Mouse (Mus musculus): ENCODE measurements around the gene Arid1a. TPM values are rescaled to one million over a fixed set of nuclear protein-coding genes. Genes with fewer than 3 reads are reported as not detected.

The Arid1a gene
- polyA plus RNA-seq, 1 experiment from 2014 or later = 40.5 TPM

- WGBS = 66% methylated on average over 8 of the region's 8 CpGs
- Histone ChIP-seq H3K36me3 (ENCODE audit: control insufficient read depth, insufficient read depth, low read length) (peaks cover 11% of the 10 kb centered on the region), H3K4me1 (replicated peaks; ENCODE audit: control insufficient read depth, insufficient read depth, low read length) (peaks cover 38% of the 10 kb centered on the region), H3K9me3 (ENCODE audit: control insufficient read depth, low read length) (no peaks in the 10 kb centered on the region), H3K4me3 (ENCODE audit: low read depth, low read length) (no peak overlapping the region), H3K27me3 (replicated peaks; ENCODE audit: control insufficient read depth, insufficient read depth, low read length) (no peaks in the 10 kb centered on the region), H3K9ac (ENCODE audit: low read length) (no peak overlapping the region), H3K27ac (ENCODE audit: low read depth) (peak overlapping the region; percentile 98; the same call in 1 of the 2 replicates), H3K4me2 (ENCODE audit: low read length) (peak overlapping the region; percentile 44)
- DNase-seq (ENCODE audit: low spot score) (no peak), ATAC-seq (replicated peaks; ENCODE audit: low FRiP score, low TSS enrichment, low read depth) (no peak)
Observed at GRCm38 (mm10) chr4:133674331-133674695, 82.3 kb downstream of the Arid1a start.

GRCm38 (mm10) chr4:133673666-133674330 is 82.8 kb downstream of the Arid1a start:
- ATAC-seq (replicated peaks; ENCODE audit: low FRiP score, low TSS enrichment, low read depth) (no peak), DNase-seq (ENCODE audit: low spot score) (no peak)
- peak overlapping the region; percentile 98 for H3K27ac ChIP-seq (ENCODE audit: low read depth)
- H3K4me3 ChIP-seq (ENCODE audit: low read depth, low read length) = peak overlapping the region; percentile 57; the same call in 1 of the 2 replicates
- no peak overlapping the region for H3K9ac ChIP-seq (ENCODE audit: low read length)
- H3K27me3 ChIP-seq (replicated peaks; ENCODE audit: control insufficient read depth, insufficient read depth, low read length) = no peaks in the 10 kb centered on the region
- 26% methylated on average over 10 of the region's 10 CpGs for WGBS
- no peaks in the 10 kb centered on the region for H3K9me3 ChIP-seq (ENCODE audit: control insufficient read depth, low read length)
- peaks cover 9% of the 10 kb centered on the region for H3K36me3 ChIP-seq (ENCODE audit: control insufficient read depth, insufficient read depth, low read length)
- H3K4me1 ChIP-seq (replicated peaks; ENCODE audit: control insufficient read depth, insufficient read depth, low read length) = peaks cover 38% of the 10 kb centered on the region
- H3K4me2 ChIP-seq (ENCODE audit: low read length) = peak overlapping the region; percentile 44

GRCm38 (mm10) chr4:133672845-133673647 is 83.5 kb downstream of the Arid1a start:
- Histone ChIP-seq H3K4me1 (replicated peaks; ENCODE audit: control insufficient read depth, insufficient read depth, low read length) (peaks cover 38% of the 10 kb centered on the region), H3K27ac (ENCODE audit: low read depth) (peak overlapping the region; percentile 98), H3K9ac (ENCODE audit: low read length) (peak overlapping the region; percentile 80), H3K36me3 (ENCODE audit: control insufficient read depth, insufficient read depth, low read length) (peaks cover 6% of the 10 kb centered on the region), H3K4me3 (ENCODE audit: low read depth, low read length) (peak overlapping the region; percentile 57), H3K9me3 (ENCODE audit: control insufficient read depth, low read length) (no peaks in the 10 kb centered on the region), H3K4me2 (ENCODE audit: low read length) (peak overlapping the region; percentile 44), H3K27me3 (replicated peaks; ENCODE audit: control insufficient read depth, insufficient read depth, low read length) (no peaks in the 10 kb centered on the region)
- ATAC-seq (replicated peaks; ENCODE audit: low FRiP score, low TSS enrichment, low read depth) (peak; percentile 1; the same call in 1 of the 2 replicates), DNase-seq (ENCODE audit: low spot score) (no peak)
- WGBS = under 1% methylated on average over 24 of the region's 24 CpGs

- H3K36me3 ChIP-seq (ENCODE audit: control insufficient read depth, insufficient read depth, low read length) = peaks cover 13% of the 10 kb centered on the region
- DNase-seq (ENCODE audit: low spot score) = peak; percentile 97
- peak within 1 kb of the TSS; percentile 57 for H3K4me3 ChIP-seq (ENCODE audit: low read depth, low read length)
- WGBS = under 1% methylated on average over 65 of the region's 76 CpGs
- no peaks in the 10 kb centered on the region for H3K27me3 ChIP-seq (replicated peaks; ENCODE audit: control insufficient read depth, insufficient read depth, low read length)
- peak within 1 kb of the TSS; percentile 44 for H3K4me2 ChIP-seq (ENCODE audit: low read length)
- H3K4me1 ChIP-seq (replicated peaks; ENCODE audit: control insufficient read depth, insufficient read depth, low read length) = peaks cover 36% of the 10 kb centered on the region
- ATAC-seq (replicated peaks; ENCODE audit: low FRiP score, low TSS enrichment, low read depth) = peak; percentile 86
- H3K9me3 ChIP-seq (ENCODE audit: control insufficient read depth, low read length) = no peaks in the 10 kb centered on the region
- peak within 1 kb of the TSS; percentile 98 for H3K27ac ChIP-seq (ENCODE audit: low read depth)
- H3K9ac ChIP-seq (ENCODE audit: low read length) = peak within 1 kb of the TSS; percentile 80
Observed at GRCm38 (mm10) chr4:133671881-133672844, 84.4 kb downstream of the Arid1a start, which contains the start of gene Pigv. Gene Pigv, minus strand, starts transcription at chr4:133672647.

- H3K9ac ChIP-seq (ENCODE audit: low read length) = peak overlapping the region; percentile 80
- peak overlapping the region; percentile 98 for H3K27ac ChIP-seq (ENCODE audit: low read depth)
- ATAC-seq (replicated peaks; ENCODE audit: low FRiP score, low TSS enrichment, low read depth) (no peak), DNase-seq (ENCODE audit: low spot score) (peak; percentile 92)
- peaks cover 18% of the 10 kb centered on the region for H3K36me3 ChIP-seq (ENCODE audit: control insufficient read depth, insufficient read depth, low read length)
- 3% methylated on average over 13 of the region's 13 CpGs for WGBS
- no peaks in the 10 kb centered on the region for H3K27me3 ChIP-seq (replicated peaks; ENCODE audit: control insufficient read depth, insufficient read depth, low read length)
- H3K4me2 ChIP-seq (ENCODE audit: low read length) = peak overlapping the region; percentile 44
- H3K9me3 ChIP-seq (ENCODE audit: control insufficient read depth, low read length) = no peaks in the 10 kb centered on the region
- peaks cover 29% of the 10 kb centered on the region for H3K4me1 ChIP-seq (replicated peaks; ENCODE audit: control insufficient read depth, insufficient read depth, low read length)
- peak overlapping the region; percentile 57 for H3K4me3 ChIP-seq (ENCODE audit: low read depth, low read length)
Observed at GRCm38 (mm10) chr4:133671184-133671880, 85.2 kb downstream of the Arid1a start.

- peaks cover 24% of the 10 kb centered on the region for H3K4me1 ChIP-seq (replicated peaks; ENCODE audit: control insufficient read depth, insufficient read depth, low read length)
- H3K4me2 ChIP-seq (ENCODE audit: low read length) = no peak overlapping the region
- ATAC-seq (replicated peaks; ENCODE audit: low FRiP score, low TSS enrichment, low read depth) (no peak), DNase-seq (ENCODE audit: low spot score) (no peak)
- no peak overlapping the region for H3K9ac ChIP-seq (ENCODE audit: low read length)
- H3K9me3 ChIP-seq (ENCODE audit: control insufficient read depth, low read length) = no peaks in the 10 kb centered on the region
- peaks cover 23% of the 10 kb centered on the region for H3K36me3 ChIP-seq (ENCODE audit: control insufficient read depth, insufficient read depth, low read length)
- no peak overlapping the region for H3K27ac ChIP-seq (ENCODE audit: low read depth)
- H3K4me3 ChIP-seq (ENCODE audit: low read depth, low read length) = no peak overlapping the region
- 65% methylated on average over 6 of the region's 6 CpGs for WGBS
- H3K27me3 ChIP-seq (replicated peaks; ENCODE audit: control insufficient read depth, insufficient read depth, low read length) = no peaks in the 10 kb centered on the region
Observed at GRCm38 (mm10) chr4:133669652-133670210, 86.8 kb downstream of the Arid1a start.

GRCm38 (mm10) chr4:133668537-133668936 is 88.0 kb downstream of the Arid1a start:
- H3K4me2 ChIP-seq (ENCODE audit: low read length) = no peak overlapping the region
- no peaks in the 10 kb centered on the region for H3K9me3 ChIP-seq (ENCODE audit: control insufficient read depth, low read length)
- H3K36me3 ChIP-seq (ENCODE audit: control insufficient read depth, insufficient read depth, low read length) = peaks cover 29% of the 10 kb centered on the region
- no peak overlapping the region for H3K9ac ChIP-seq (ENCODE audit: low read length)
- H3K27ac ChIP-seq (ENCODE audit: low read depth) = no peak overlapping the region
- H3K4me1 ChIP-seq (replicated peaks; ENCODE audit: control insufficient read depth, insufficient read depth, low read length) = peaks cover 18% of the 10 kb centered on the region
- ATAC-seq (replicated peaks; ENCODE audit: low FRiP score, low TSS enrichment, low read depth) (no peak), DNase-seq (ENCODE audit: low spot score) (no peak)
- WGBS = 81% methylated on average over 3 of the region's 3 CpGs
- H3K27me3 ChIP-seq (replicated peaks; ENCODE audit: control insufficient read depth, insufficient read depth, low read length) = no peaks in the 10 kb centered on the region
- H3K4me3 ChIP-seq (ENCODE audit: low read depth, low read length) = no peak overlapping the region

Data from intestine, embryonic 14.5 days (tissue).